ENCODE assay signal across 12 mouse cellular contexts in the genomic region with DNA sequence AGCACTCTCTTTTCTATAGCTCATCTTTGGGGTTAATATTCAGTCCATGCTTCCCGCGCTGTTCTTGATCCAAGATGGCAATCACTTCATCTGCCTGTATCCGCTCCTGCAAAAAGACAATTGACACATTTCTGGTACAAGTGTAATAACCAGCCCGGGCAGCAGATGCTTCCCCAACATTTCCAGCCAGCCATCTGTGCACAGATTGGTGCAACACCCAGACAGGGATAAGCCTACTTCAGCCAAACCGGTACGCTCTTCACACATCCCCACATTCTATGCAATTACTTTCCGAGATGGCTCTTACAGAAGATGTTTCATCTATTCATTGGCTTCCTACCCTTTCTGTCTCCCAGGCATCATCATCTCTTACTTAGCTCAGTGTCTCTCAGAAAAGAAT.
DNase-seq lines count a peak whose midpoint lies in the region; ATAC-seq and TF ChIP-seq lines count a peak whose summit lies in the region.
"Had no signal": no experiment of that assay in that cellular context is flagged by ENCODE, and none has a peak within 500 bp of the region (broad histone marks: within the 10 kb centered on the region; RNA-seq: fewer than 3 reads in every experiment).

No protein-coding gene starts in this region.

- no peak overlapping the region for H3K9ac ChIP-seq in intestine, postnatal 0 days (ENCODE audit: low read depth, low read length)
- H3K9ac ChIP-seq: hindbrain, embryonic 14.5 days had no signal

- H3K27ac ChIP-seq in intestine, postnatal 0 days (ENCODE audit: low read depth, low read length) = no peak overlapping the region
- H3K27ac ChIP-seq: heart, embryonic 10.5 days; hindbrain, embryonic 14.5 days; macrophage had no signal

- H3K9me3 ChIP-seq in intestine, postnatal 0 days (ENCODE audit: control insufficient read depth) = no peaks in the 10 kb centered on the region
- H3K9me3 ChIP-seq: heart, embryonic 10.5 days had no signal

- no peak overlapping the region for H3K4me2 ChIP-seq in intestine, postnatal 0 days (replicated peaks; ENCODE audit: low read depth)
- H3K4me2 ChIP-seq: hindbrain, embryonic 14.5 days had no signal

- WGBS in intestine, postnatal 0 days = 91% methylated on average over 7 of the region's 7 CpGs

- ATAC-seq in intestine, postnatal 0 days = no peak

- H3K4me3 ChIP-seq in intestine, postnatal 0 days (ENCODE audit: low read depth, low read length) = no peak overlapping the region
- H3K4me3 ChIP-seq: heart, embryonic 10.5 days had no signal

- no peaks in the 10 kb centered on the region; the same call in 1 of the 2 replicates for H3K36me3 ChIP-seq in intestine, postnatal 0 days (ENCODE audit: control insufficient read depth, insufficient read depth)

- H3K27me3 ChIP-seq in intestine, postnatal 0 days (replicated peaks; ENCODE audit: control insufficient read depth, insufficient read depth, low read length) = no peaks in the 10 kb centered on the region

- TF ChIP-seq CTCF in intestine, postnatal 0 days (IDR thresholded peaks at IDR 0.05; ENCODE audit: low read depth) = no peak

- peak; percentile 71 to 79 for DNase-seq in cerebellum, postnatal 10 days
- no peak for DNase-seq in cerebellum, adult 8-10 months
- peak; percentile 68 to 82 for DNase-seq in frontal cortex, adult 2 months (ENCODE audit: extremely low spot score in 1 of 2, low spot score in 1 of 2)
- peak; percentile 37 to 63 for DNase-seq in layer of hippocampus, postnatal 25 days (ENCODE audit: extremely low spot score in 1 of 2, low spot score in 1 of 2)
- DNase-seq in right cerebral cortex, postnatal 10 days (ENCODE audit: low spot score in 2 of 2) = peak; percentile 61 to 75
- DNase-seq in urinary bladder, postnatal 10 days (ENCODE audit: low spot score) = no peak
- DNase-seq in heart, adult 11 months = no peak
- DNase-seq: kidney, postnatal 10 days had no signal

- H3K4me1 ChIP-seq in intestine, postnatal 0 days (replicated peaks; ENCODE audit: control insufficient read depth, insufficient read depth, low read length) = no peaks in the 10 kb centered on the region
- H3K4me1 ChIP-seq: heart, embryonic 10.5 days had no signal

Comparison
In these comparisons a context has a peak if more than half of its experiments do, and no peak if none do; other contexts are left out.
1. DNase-seq: peak in cerebellum, postnatal 10 days (2 of 2), frontal cortex, adult 2 months (2 of 2), layer of hippocampus, postnatal 25 days (2 of 2) and right cerebral cortex, postnatal 10 days (2 of 2); none in cerebellum, adult 8-10 months (single experiment), urinary bladder, postnatal 10 days (single experiment) and heart, adult 11 months (single experiment).